19 mouse cellular contexts compared by ENCODE assay signal in the genomic region with DNA sequence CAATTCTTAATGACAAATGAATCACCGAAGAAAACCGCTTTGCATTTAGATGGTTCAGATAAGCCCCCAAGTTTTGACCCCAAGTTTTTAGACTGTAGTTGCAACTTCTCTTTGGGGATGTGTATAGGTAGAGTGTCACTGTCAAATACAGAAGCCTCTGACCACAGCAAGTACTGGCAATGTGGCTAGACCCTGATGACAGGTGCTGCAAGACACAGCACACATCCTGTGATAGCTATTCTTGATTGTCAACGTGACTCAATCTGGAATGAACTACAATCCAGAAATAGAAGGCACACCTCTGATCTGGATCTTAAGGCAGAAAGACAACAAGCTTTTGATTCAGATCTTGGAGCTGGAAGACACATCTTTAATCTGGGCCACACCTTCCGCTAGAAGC.
DNase-seq lines count a peak whose midpoint lies in the region; ATAC-seq and TF ChIP-seq lines count a peak whose summit lies in the region.
"Had no signal": no experiment of that assay in that cellular context is flagged by ENCODE, and none has a peak within 500 bp of the region (broad histone marks: within the 10 kb centered on the region; RNA-seq: fewer than 3 reads in every experiment).

No protein-coding gene starts in this region.

- no peak for TF ChIP-seq POLR2A in myocyte (IDR thresholded peaks at IDR 0.05; ENCODE audit: insufficient read length, low read depth)

- H3K79me2 ChIP-seq in myocyte (ENCODE audit: control insufficient read depth, insufficient read depth) = no peaks in the 10 kb centered on the region

- DNase-seq in midbrain, embryonic 11.5 days (ENCODE audit: low spot score, missing footprints) = peak; percentile 44
- DNase-seq in midbrain, embryonic 14.5 days = no peak
- no peak for DNase-seq in lung, postnatal 10 days
- DNase-seq: adrenal gland, adult 2 months; adrenal gland, adult 8-10 months; adrenal gland, postnatal 10 days; adrenal gland, postnatal 14 days; adrenal gland, postnatal 25 days; adrenal gland, postnatal 36 days; B cell, adult 2 months; cerebellum, adult 11 months; cerebellum, adult 11-12 months; cerebellum, adult 18-20 months had no signal

- no peaks in the 10 kb centered on the region for H3K4me1 ChIP-seq in midbrain, embryonic 11.5 days (ENCODE audit: control insufficient read depth, insufficient read depth, low read length)
- no peaks in the 10 kb centered on the region for H3K4me1 ChIP-seq in midbrain, embryonic 14.5 days (ENCODE audit: control insufficient read depth, insufficient read depth, low read length)

- H3K27ac ChIP-seq in midbrain, embryonic 11.5 days (ENCODE audit: low read depth, low read length) = no peak overlapping the region
- H3K27ac ChIP-seq in midbrain, embryonic 14.5 days (replicated peaks; ENCODE audit: low read depth, low read length) = no peak overlapping the region

- no peak for ATAC-seq in midbrain, embryonic 11.5 days (ENCODE audit: low FRiP score)
- no peak for ATAC-seq in midbrain, embryonic 14.5 days (ENCODE audit: low FRiP score, low TSS enrichment)
- ATAC-seq: activated CD4-positive, CD25-positive, alpha-beta regulatory T cell, adult 4 months; CD4-positive, CD25-positive, alpha-beta regulatory T cell, adult 4 months; Patski had no signal

- 93% methylated on average over 4 of the region's 4 CpGs for WGBS in midbrain, embryonic 11.5 days
- WGBS in midbrain, embryonic 14.5 days = 95% methylated on average over 4 of the region's 4 CpGs

- no peak overlapping the region for H3ac ChIP-seq in myocyte (ENCODE audit: control insufficient read depth, insufficient read length)

- no peaks in the 10 kb centered on the region for H3K36me3 ChIP-seq in midbrain, embryonic 11.5 days (ENCODE audit: control insufficient read depth, insufficient read depth, low read length)
- H3K36me3 ChIP-seq in midbrain, embryonic 14.5 days (ENCODE audit: control insufficient read depth, insufficient read depth, low read length) = no peaks in the 10 kb centered on the region
- H3K36me3 ChIP-seq in myocyte (ENCODE audit: control insufficient read depth, insufficient read depth) = no peaks in the 10 kb centered on the region
- H3K36me3 ChIP-seq: G1E had no signal

- H3K27me3 ChIP-seq in midbrain, embryonic 11.5 days (ENCODE audit: control insufficient read depth, insufficient read depth, low read length) = no peaks in the 10 kb centered on the region
- H3K27me3 ChIP-seq in midbrain, embryonic 14.5 days (ENCODE audit: control insufficient read depth, insufficient read depth, low read length) = no peaks in the 10 kb centered on the region
- H3K27me3 ChIP-seq in myocyte (ENCODE audit: control insufficient read depth, insufficient read depth, insufficient read length) = peaks cover 14% of the 10 kb centered on the region
- H3K27me3 ChIP-seq: CH12.LX, Patski had no signal

- no peak overlapping the region for H3K4me2 ChIP-seq in midbrain, embryonic 11.5 days
- no peak overlapping the region for H3K4me2 ChIP-seq in midbrain, embryonic 14.5 days (ENCODE audit: low read length)
- no peak overlapping the region for H3K4me2 ChIP-seq in myocyte (ENCODE audit: low read depth)

- H3K4me3 ChIP-seq in midbrain, embryonic 11.5 days (ENCODE audit: low read depth, low read length) = no peak overlapping the region
- H3K4me3 ChIP-seq in midbrain, embryonic 14.5 days (replicated peaks; ENCODE audit: low read depth, low read length) = no peak overlapping the region
- no peak overlapping the region for H3K4me3 ChIP-seq in myocyte

- H3K9me3 ChIP-seq in midbrain, embryonic 11.5 days (ENCODE audit: control insufficient read depth, low read length) = no peaks in the 10 kb centered on the region
- no peaks in the 10 kb centered on the region for H3K9me3 ChIP-seq in midbrain, embryonic 14.5 days (ENCODE audit: control insufficient read depth, low read length)
- H3K9me3 ChIP-seq: G1E had no signal

- no peak overlapping the region for H3K9ac ChIP-seq in midbrain, embryonic 11.5 days (ENCODE audit: low read length)
- H3K9ac ChIP-seq in midbrain, embryonic 14.5 days (replicated peaks; ENCODE audit: low read length) = no peak overlapping the region

TF ChIP-seq in myocyte, 11 proteins besides CTCF, POLR2A, EP300 and RAD21:
- TF ChIP-seq MYOG (IDR thresholded peaks at IDR 0.05; ENCODE audit: control insufficient read depth in 1 of 3, insufficient read depth in 1 of 3, insufficient read length in 2 of 3, low read depth in 2 of 3) = peak in 1 of 3 experiments; percentile 72
- TF ChIP-seq POLR2AphosphoS2 (IDR thresholded peaks at IDR 0.05; ENCODE audit: insufficient read length, low read depth) = no peak
- peak in 2 of 3 experiments; percentile 17 to 80 for TF ChIP-seq MYOD1 (IDR thresholded peaks at IDR 0.05; ENCODE audit: control insufficient read depth in 1 of 3, insufficient read length in 2 of 3, low read depth in 2 of 3)
